Mouse (Mus musculus) left cerebral cortex, postnatal 10 days (tissue): ENCODE measurements around the gene Agpat4. TPM values are rescaled to one million over a fixed set of nuclear protein-coding genes. Genes with fewer than 3 reads are reported as not detected.
"Not testable (repeated sequence)": the region's sequence is repeated elsewhere in the genome, so short reads cannot be mapped to it uniquely, and the experiment has no call there.

ENCODE experiments used
- DNase-seq, 2 experiments: peaks; one replicate each; pipeline ENCODE4 v3.0.0; 2021 to 2022; ENCODE audit warnings: low spot score in 2 of 2, mixed read lengths in 1 of 2; ENCODE audit errors: extremely low spot score in 1 of 2
- intact Hi-C: fragments of 180-260 bp; cut with DNase I; formaldehyde crosslinking; loops from one replicate; pipeline ENCODE4 v1.15.1; 2025
- total RNA-seq, 2 experiments: library from RNA; stranded (reverse); gene quantifications; 2 replicates each; pipeline ENCODE4 v1.2.3; 2021

Agpat4 gene
- total RNA-seq, 2 experiments from 2014 or later: 68.2 to 71.0 TPM

GRCm38 (mm10) chr17:12207022-12207548, 88.6 kb downstream of the Agpat4 start:
- intact Hi-C loops: no loop called here
- DNase-seq: no peak

GRCm38 (mm10) chr17:12209481-12209880, 91.0 kb downstream of the Agpat4 start:
- intact Hi-C loops: loop anchor here (2.0 kb wide), 1 partner anchor 45 kb away; no protein-coding TSS in a partner anchor
- DNase-seq: no peak

- peak; percentile 67 to 85 for DNase-seq
- intact Hi-C loops: loop anchor here (1.0 to 5.0 kb wide), 2 partner anchors 88 to 171 kb away; no protein-coding TSS in a partner anchor
Measured at GRCm38 (mm10) chr17:12210544-12211132, 92.1 kb downstream of the Agpat4 start.

GRCm38 (mm10) chr17:12211890-12212289, 93.4 kb downstream of the Agpat4 start:
- DNase-seq: no peak
- intact Hi-C loops: loop anchor here (5.0 kb wide), 1 partner anchor 90 kb away; no protein-coding TSS in a partner anchor

GRCm38 (mm10) chr17:12212341-12212740, 93.8 kb downstream of the Agpat4 start:
- DNase-seq: no peak
- intact Hi-C loops: loop anchor here (5.0 kb wide), 1 partner anchor 90 kb away; no protein-coding TSS in a partner anchor

GRCm38 (mm10) chr17:12213430-12213829, 94.9 kb downstream of the Agpat4 start:
- intact Hi-C loops: loop anchor here (5.0 kb wide), 1 partner anchor 91 kb away; no protein-coding TSS in a partner anchor
- no peak for DNase-seq

- intact Hi-C loops: no loop called here
Measured at GRCm38 (mm10) chr17:12216224-12216623, 97.7 kb downstream of the Agpat4 start.

GRCm38 (mm10) chr17:12221926-12222325, 103.4 kb downstream of the Agpat4 start:
- DNase-seq: no peak
- intact Hi-C loops: no loop called here

More at GRCm38 (mm10) chr17:12216224-12216623, 97.7 kb downstream of the Agpat4 start:
- no peak for DNase-seq

- intact Hi-C loops: no loop called here
- DNase-seq: peak in 1 of 2 experiments; percentile 22
Measured at GRCm38 (mm10) chr17:12223682-12224081, 105.2 kb downstream of the Agpat4 start.

GRCm38 (mm10) chr17:12224145-12224544, 105.6 kb downstream of the Agpat4 start:
- intact Hi-C loops: no loop called here
- peak in 1 of 2 experiments; percentile 18 for DNase-seq

- peak in 1 of 2 experiments; percentile 26 for DNase-seq
- intact Hi-C loops: not testable (repeated sequence)
Measured at GRCm38 (mm10) chr17:12224551-12224950, 106.0 kb downstream of the Agpat4 start.

- intact Hi-C loops: loop anchor here (5.0 kb wide), 1 partner anchor 142 kb away; no protein-coding TSS in a partner anchor
- peak in 1 of 2 experiments; percentile 21 for DNase-seq
Measured at GRCm38 (mm10) chr17:12225227-12225626, 106.7 kb downstream of the Agpat4 start.

- peak in 1 of 2 experiments; percentile 63 for DNase-seq
- intact Hi-C loops: loop anchor here (5.0 kb wide), 1 partner anchor 141 kb away; no protein-coding TSS in a partner anchor
Measured at GRCm38 (mm10) chr17:12226551-12226950, 108.0 kb downstream of the Agpat4 start.

GRCm38 (mm10) chr17:12228001-12228400, 109.5 kb downstream of the Agpat4 start:
- intact Hi-C loops: loop anchor here (5.0 kb wide), 1 partner anchor 139 kb away; no protein-coding TSS in a partner anchor
- DNase-seq: no peak

GRCm38 (mm10) chr17:12228471-12228870, 110.0 kb downstream of the Agpat4 start:
- intact Hi-C loops: loop anchor here (5.0 kb wide), 1 partner anchor 139 kb away; no protein-coding TSS in a partner anchor
- no peak for DNase-seq

- DNase-seq: no peak
Measured at GRCm38 (mm10) chr17:12229756-12230155, 111.3 kb downstream of the Agpat4 start.

GRCm38 (mm10) chr17:12230167-12230566, 111.7 kb downstream of the Agpat4 start:
- peak in 1 of 2 experiments; percentile 67 for DNase-seq
- intact Hi-C loops: no loop called here

More at GRCm38 (mm10) chr17:12229756-12230155, 111.3 kb downstream of the Agpat4 start:
- intact Hi-C loops: loop anchor here (5.0 kb wide), 1 partner anchor 138 kb away; no protein-coding TSS in a partner anchor

- no peak for DNase-seq
Measured at GRCm38 (mm10) chr17:12231087-12231486, 112.6 kb downstream of the Agpat4 start.

GRCm38 (mm10) chr17:12232724-12233123, 114.2 kb downstream of the Agpat4 start:
- intact Hi-C loops: no loop called here
- no peak for DNase-seq

More at GRCm38 (mm10) chr17:12231087-12231486, 112.6 kb downstream of the Agpat4 start:
- intact Hi-C loops: no loop called here

GRCm38 (mm10) chr17:12240701-12241100, 122.2 kb downstream of the Agpat4 start:
- DNase-seq: no peak
- intact Hi-C loops: no loop called here
